9 mouse cellular contexts compared by ENCODE assay signal in genomic region chr7:130266166-130266490, GRCm38 (mm10).
DNase-seq lines count a peak whose midpoint lies in the region; ATAC-seq and TF ChIP-seq lines count a peak whose summit lies in the region.
"Had no signal": no experiment of that assay in that cellular context is flagged by ENCODE, and none has a peak within 500 bp of the region (broad histone marks: within the 10 kb centered on the region; RNA-seq: fewer than 3 reads in every experiment).

No protein-coding gene starts in this region.

- DNase-seq in lung, embryonic 14.5 days: peak; percentile 97
- DNase-seq in ovary, postnatal 10 days (ENCODE audit: low spot score): peak; percentile 84
- DNase-seq in urinary bladder, postnatal 14 days (ENCODE audit: low spot score): peak; percentile 90

- H3K4me1 ChIP-seq in megakaryocyte, embryonic 14.5 days: peaks cover 17% of the 10 kb centered on the region
- H3K4me1 ChIP-seq in embryonic fibroblast, embryonic 13.5 days (ENCODE audit: control insufficient read depth, insufficient read depth, low read length): peaks cover 11% of the 10 kb centered on the region; the same call in 1 of the 2 replicates
- peaks cover 45% of the 10 kb centered on the region for H3K4me1 ChIP-seq in heart, embryonic 13.5 days
- peaks cover 43% of the 10 kb centered on the region for H3K4me1 ChIP-seq in kidney, embryonic 14.5 days (ENCODE audit: control insufficient read depth, insufficient read depth, low read length)
- H3K4me1 ChIP-seq in lung, embryonic 14.5 days (ENCODE audit: insufficient read depth): peaks cover 12% of the 10 kb centered on the region; the same call in 1 of the 2 replicates

- H3K9ac ChIP-seq in heart, embryonic 13.5 days: peak overlapping the region; percentile 88
- peak overlapping the region; percentile 91 for H3K9ac ChIP-seq in kidney, embryonic 14.5 days (ENCODE audit: low read depth, low read length)
- H3K9ac ChIP-seq in lung, embryonic 14.5 days: peak overlapping the region; percentile 90

- H3K4me2 ChIP-seq in heart, embryonic 13.5 days: peak overlapping the region; percentile 87
- H3K4me2 ChIP-seq in kidney, embryonic 14.5 days (replicated peaks; ENCODE audit: low read depth, low read length): peak overlapping the region; percentile 77
- H3K4me2 ChIP-seq in lung, embryonic 14.5 days: peak overlapping the region; percentile 86

- peaks cover 83% of the 10 kb centered on the region for H3K27me3 ChIP-seq in megakaryocyte, embryonic 14.5 days (replicated peaks)
- H3K27me3 ChIP-seq in heart, embryonic 13.5 days (replicated peaks): peaks cover 25% of the 10 kb centered on the region
- H3K27me3 ChIP-seq in kidney, embryonic 14.5 days (ENCODE audit: control insufficient read depth, insufficient read depth, low read length): 0 out of 2 replicates have a peak, but pooled peaks cover 3% of the 10 kb centered on the region
- H3K27me3 ChIP-seq in lung, embryonic 14.5 days (ENCODE audit: insufficient read depth, low read length): no peaks in the 10 kb centered on the region

- H3K9me3 ChIP-seq in megakaryocyte, embryonic 14.5 days: peaks cover 7% of the 10 kb centered on the region
- no peaks in the 10 kb centered on the region for H3K9me3 ChIP-seq in heart, embryonic 13.5 days
- no peaks in the 10 kb centered on the region for H3K9me3 ChIP-seq in kidney, embryonic 14.5 days (ENCODE audit: control insufficient read depth, low read length)
- no peaks in the 10 kb centered on the region for H3K9me3 ChIP-seq in lung, embryonic 14.5 days (ENCODE audit: low read depth, low read length)

- H3K36me3 ChIP-seq in megakaryocyte, embryonic 14.5 days (replicated peaks; ENCODE audit: low read length): no peaks in the 10 kb centered on the region
- H3K36me3 ChIP-seq in heart, embryonic 13.5 days: no peaks in the 10 kb centered on the region
- H3K36me3 ChIP-seq in kidney, embryonic 14.5 days (ENCODE audit: control insufficient read depth, insufficient read depth, low read length): peaks cover 7% of the 10 kb centered on the region
- peaks cover 18% of the 10 kb centered on the region for H3K36me3 ChIP-seq in lung, embryonic 14.5 days (ENCODE audit: insufficient read depth)
- H3K36me3 ChIP-seq: G1E had no signal

- peak; percentile 48 for TF ChIP-seq POLR2A in embryonic fibroblast, embryonic 13.5 days (IDR thresholded peaks at IDR 0.05; ENCODE audit: low read depth, low read length)

- under 1% methylated on average over 51 of the region's 52 CpGs for whole genome bisulfite sequencing in heart, embryonic 13.5 days
- under 1% methylated on average over 42 of the region's 52 CpGs for WGBS in kidney, embryonic 14.5 days
- WGBS in lung, embryonic 14.5 days: under 1% methylated on average over 48 of the region's 52 CpGs

- ATAC-seq in megakaryocyte, adult 5-6 weeks (ENCODE audit: poor library complexity, severe bottlenecking): no peak
- ATAC-seq in heart, embryonic 13.5 days (ENCODE audit: extremely low read depth, insufficient number of reproducible peaks, low FRiP score, low TSS enrichment): peak; percentile 80
- peak; percentile 90 for ATAC-seq in kidney, embryonic 14.5 days (ENCODE audit: low FRiP score, low TSS enrichment)
- ATAC-seq in lung, embryonic 14.5 days (ENCODE audit: insufficient read depth): peak; percentile 94

- H3K4me3 ChIP-seq in megakaryocyte, embryonic 14.5 days (replicated peaks): peak overlapping the region; percentile 83
- H3K4me3 ChIP-seq in embryonic fibroblast, embryonic 13.5 days (ENCODE audit: insufficient read depth, low read length): peak overlapping the region; percentile 92
- H3K4me3 ChIP-seq in heart, embryonic 13.5 days: peak overlapping the region; percentile 73
- peak overlapping the region; percentile 94 for H3K4me3 ChIP-seq in kidney, embryonic 14.5 days (ENCODE audit: low read length)
- H3K4me3 ChIP-seq in lung, embryonic 14.5 days (ENCODE audit: low read depth, low read length): peak overlapping the region; percentile 83

- TF ChIP-seq CTCF in embryonic fibroblast, embryonic 13.5 days (IDR thresholded peaks at IDR 0.05; ENCODE audit: borderline replicate concordance, insufficient read depth, low read length): no peak
- TF ChIP-seq CTCF in lung, embryonic 14.5 days (IDR thresholded peaks at IDR 0.05; ENCODE audit: low read depth): no peak

- peak overlapping the region; percentile 39 for H3K27ac ChIP-seq in embryonic fibroblast, embryonic 13.5 days (ENCODE audit: insufficient read depth, low read length)
- peak overlapping the region; percentile 86 for H3K27ac ChIP-seq in heart, embryonic 13.5 days (replicated peaks)
- H3K27ac ChIP-seq in kidney, embryonic 14.5 days (ENCODE audit: low read depth, low read length): peak overlapping the region; percentile 94
- peak overlapping the region; percentile 94 for H3K27ac ChIP-seq in lung, embryonic 14.5 days (ENCODE audit: low read depth)

Comparison
In these comparisons a context has a peak if more than half of its experiments do, and no peak if none do; other contexts are left out.
1. H3K27ac ChIP-seq: peak in every context shown above with its lines; median percentile 94 in kidney, embryonic 14.5 days; 94 in lung, embryonic 14.5 days; 86 in heart, embryonic 13.5 days; 39 in embryonic fibroblast, embryonic 13.5 days.